Comparison of ENCODE assay signal across 10 mouse cellular contexts in genomic region chr7:110865038-110865437, GRCm38 (mm10). TPM values are rescaled to one million over a fixed set of nuclear protein-coding genes. Genes with fewer than 3 reads are reported as not detected.
DNase-seq lines count a peak whose midpoint lies in the region; ATAC-seq and TF ChIP-seq lines count a peak whose summit lies in the region.
"Had no signal": no experiment of that assay in that cellular context is flagged by ENCODE, and none has a peak within 500 bp of the region (broad histone marks: within the 10 kb centered on the region; RNA-seq: fewer than 3 reads in every experiment).

No protein-coding gene starts in this region.

- H3K27ac ChIP-seq in forebrain, embryonic 10.5 days: peak overlapping the region; percentile 67
- no peak overlapping the region for H3K27ac ChIP-seq in forebrain, postnatal 0 days (ENCODE audit: low read depth, low read length)
- no peak overlapping the region for H3K27ac ChIP-seq in kidney, adult 2 months (ENCODE audit: insufficient read depth, low read depth, low read length)
- no peak overlapping the region for H3K27ac ChIP-seq in midbrain, embryonic 11.5 days (ENCODE audit: low read depth, low read length)
- H3K27ac ChIP-seq: neural tube, embryonic 12.5 days had no signal

- no peaks in the 10 kb centered on the region for H3K36me3 ChIP-seq in forebrain, embryonic 10.5 days (replicated peaks)
- H3K36me3 ChIP-seq in forebrain, postnatal 0 days (ENCODE audit: insufficient read depth): no peaks in the 10 kb centered on the region
- no peaks in the 10 kb centered on the region for H3K36me3 ChIP-seq in kidney, adult 2 months (ENCODE audit: control insufficient read depth, insufficient read depth, low read length)
- no peaks in the 10 kb centered on the region for H3K36me3 ChIP-seq in midbrain, embryonic 11.5 days (ENCODE audit: control insufficient read depth, insufficient read depth, low read length)
- H3K36me3 ChIP-seq: neural tube, embryonic 12.5 days had no signal

- no peak overlapping the region for H3K4me2 ChIP-seq in forebrain, postnatal 0 days (ENCODE audit: low read depth)
- H3K4me2 ChIP-seq in midbrain, embryonic 11.5 days: no peak overlapping the region
- H3K4me2 ChIP-seq: neural tube, embryonic 12.5 days had no signal

- no peak overlapping the region for H3K4me3 ChIP-seq in forebrain, embryonic 10.5 days
- H3K4me3 ChIP-seq in forebrain, postnatal 0 days (ENCODE audit: low read depth, low read length): no peak overlapping the region
- no peak overlapping the region for H3K4me3 ChIP-seq in kidney, adult 2 months (ENCODE audit: insufficient read depth, low read depth, low read length)
- no peak overlapping the region for H3K4me3 ChIP-seq in midbrain, embryonic 11.5 days (ENCODE audit: low read depth, low read length)
- H3K4me3 ChIP-seq: neural tube, embryonic 12.5 days had no signal

- DNase-seq in forebrain, embryonic 10.5 days (ENCODE audit: extremely low spot score, low spot score): peak; percentile 23
- no peak for DNase-seq in forebrain, postnatal 0 days
- peak; percentile 46 for DNase-seq in ZHBTc4 (ENCODE audit: low read depth, low spot score)
- peak; percentile 41 for DNase-seq in kidney, adult 2 months
- peak; percentile 88 for DNase-seq in midbrain, embryonic 11.5 days (ENCODE audit: low spot score, missing footprints)
- no peak for DNase-seq in thymus, postnatal 25 days
- DNase-seq in left cerebral cortex, adult 8-10 months (ENCODE audit: low spot score in 2 of 2): no peak
- no peak for DNase-seq in left cerebral cortex, postnatal 14 days (ENCODE audit: low spot score in 2 of 2)

- H3K27me3 ChIP-seq in forebrain, embryonic 10.5 days (ENCODE audit: poor library complexity, severe bottlenecking): no peaks in the 10 kb centered on the region
- no peaks in the 10 kb centered on the region for H3K27me3 ChIP-seq in forebrain, postnatal 0 days (ENCODE audit: insufficient read depth, low read length)
- no peaks in the 10 kb centered on the region for H3K27me3 ChIP-seq in kidney, adult 2 months (replicated peaks; ENCODE audit: control insufficient read depth, insufficient read depth, low read length)
- no peaks in the 10 kb centered on the region for H3K27me3 ChIP-seq in midbrain, embryonic 11.5 days (ENCODE audit: control insufficient read depth, insufficient read depth, low read length)
- H3K27me3 ChIP-seq: neural tube, embryonic 12.5 days had no signal

- H3K4me1 ChIP-seq in forebrain, embryonic 10.5 days: peaks cover 15% of the 10 kb centered on the region
- H3K4me1 ChIP-seq in forebrain, postnatal 0 days (ENCODE audit: insufficient read depth): no peaks in the 10 kb centered on the region
- no peaks in the 10 kb centered on the region for H3K4me1 ChIP-seq in kidney, adult 2 months (ENCODE audit: control insufficient read depth, insufficient read depth, low read length)
- no peaks in the 10 kb centered on the region for H3K4me1 ChIP-seq in midbrain, embryonic 11.5 days (ENCODE audit: control insufficient read depth, insufficient read depth, low read length)

- H3K9me3 ChIP-seq in forebrain, embryonic 10.5 days: no peaks in the 10 kb centered on the region
- H3K9me3 ChIP-seq in forebrain, postnatal 0 days (ENCODE audit: low read length): no peaks in the 10 kb centered on the region
- H3K9me3 ChIP-seq in midbrain, embryonic 11.5 days (ENCODE audit: control insufficient read depth, low read length): no peaks in the 10 kb centered on the region
- H3K9me3 ChIP-seq: neural tube, embryonic 12.5 days had no signal

- 46% methylated on average over 10 of the region's 10 CpGs for WGBS in forebrain, embryonic 10.5 days
- WGBS in forebrain, postnatal 0 days: 37% methylated on average over 10 of the region's 10 CpGs
- WGBS in kidney, adult 2 months: 43% methylated on average over 10 of the region's 10 CpGs
- 48% methylated on average over 10 of the region's 10 CpGs for WGBS in midbrain, embryonic 11.5 days

- intact Hi-C loops in left cerebral cortex, postnatal 14 days (cut with DNase I): no loop called here

- no peak for ATAC-seq in forebrain, postnatal 0 days
- 0 out of 2 replicates have a peak, but pooled peaks have one; percentile 22 for ATAC-seq in midbrain, embryonic 11.5 days (ENCODE audit: low FRiP score)

- no peak for TF ChIP-seq POLR2A in kidney, adult 2 months (IDR thresholded peaks at IDR 0.05; ENCODE audit: low read depth, low read length)

- H3K9ac ChIP-seq in forebrain, postnatal 0 days: no peak overlapping the region
- no peak overlapping the region for H3K9ac ChIP-seq in midbrain, embryonic 11.5 days (ENCODE audit: low read length)
- H3K9ac ChIP-seq: neural tube, embryonic 12.5 days had no signal

- TF ChIP-seq CTCF in forebrain, postnatal 0 days (IDR thresholded peaks at IDR 0.05; ENCODE audit: low read depth): no peak
- no peak for TF ChIP-seq CTCF in kidney, adult 2 months (conservative IDR thresholded peaks at IDR 0.05; ENCODE audit: insufficient read depth, insufficient read length, low read depth, low read length)

RNA-seq across cellular contexts. Expression of gene Lyve1, which starts 2.0 kb away (rescaled TPM):
- 0.20 and 0.51 TPM in 2 replicates for polyA plus RNA-seq in forebrain, embryonic 10.5 days (2016; fragmentation: Nextera tagmentation; extraction: Ambion mirVana)
- 8.4 and 12.3 TPM in 2 replicates for total RNA-seq in forebrain, postnatal 0 days (2014; rRNA removed)
- polyA plus RNA-seq in forebrain, postnatal 0 days (2015; fragmentation: Nextera tagmentation; extraction: Ambion mirVana): 5.8 and 6.6 TPM in 2 replicates
- polyA plus RNA-seq in kidney, adult 2 months (2012; rRNA removed): 2.0 and 6.6 TPM in 2 replicates
- polyA plus RNA-seq in midbrain, embryonic 11.5 days (2014; fragmentation: Nextera tagmentation; extraction: Ambion mirVana): 3.6 and 4.5 TPM in 2 replicates
- total RNA-seq in left cerebral cortex, adult 8-10 months (2022): 1 to 10 TPM in 2 of 4 experiments, under 1 TPM in 2; 0.84 to 1.4 (median 0.99) TPM
- 1 to 10 TPM; 1.7 to 4.3 TPM for total RNA-seq in left cerebral cortex, postnatal 14 days (2021)
- total RNA-seq: common myeloid progenitor, adult 5-6 weeks had no signal

RNA-seq across cellular contexts. Expression of gene Rnf141, which starts 20.8 kb away (rescaled TPM):
- polyA plus RNA-seq in forebrain, embryonic 10.5 days (2016; fragmentation: Nextera tagmentation; extraction: Ambion mirVana): 25.0 and 26.3 TPM in 2 replicates
- 81.8 and 98.9 TPM in 2 replicates for total RNA-seq in forebrain, postnatal 0 days (2014; rRNA removed)
- polyA plus RNA-seq in forebrain, postnatal 0 days (2015; fragmentation: Nextera tagmentation; extraction: Ambion mirVana): 38.6 and 44.9 TPM in 2 replicates
- 11.4 and 19.3 TPM in 2 replicates for polyA plus RNA-seq in kidney, adult 2 months (2012; rRNA removed)
- 27.7 and 28.0 TPM in 2 replicates for polyA plus RNA-seq in midbrain, embryonic 11.5 days (2014; fragmentation: Nextera tagmentation; extraction: Ambion mirVana)
- total RNA-seq in left cerebral cortex, adult 8-10 months (2022): 10 to 100 TPM; 68.5 to 87.3 (median 77.0) TPM
- total RNA-seq in left cerebral cortex, postnatal 14 days (2021): 10 to 100 TPM; 73.5 to 77.7 TPM

Comparison
In these comparisons a context has a peak if more than half of its experiments do, and no peak if none do; other contexts are left out.
1. DNase-seq: peak in forebrain, embryonic 10.5 days (single experiment), ZHBTc4 (single experiment), kidney, adult 2 months (single experiment) and midbrain, embryonic 11.5 days (single experiment); none in forebrain, postnatal 0 days (single experiment), thymus, postnatal 25 days (single experiment), left cerebral cortex, adult 8-10 months (0 of 2) and left cerebral cortex, postnatal 14 days (0 of 2).